Mouse (Mus musculus): ENCODE data around the gene Sox12.

Sox12 gene

GRCm38 (mm10) chr2:152357254-152357653 is 40.6 kb downstream of the Sox12 start:
- no peak for DNase-seq (ENCODE audit: low spot score)

- DNase-seq (ENCODE audit: low spot score) = no peak
Observed at GRCm38 (mm10) chr2:152349842-152350540, 47.9 kb downstream of the Sox12 start.

- no peak for DNase-seq (ENCODE audit: low spot score)
Observed at GRCm38 (mm10) chr2:152349205-152349604, 48.7 kb downstream of the Sox12 start.

GRCm38 (mm10) chr2:152347722-152348121 is 50.1 kb downstream of the Sox12 start:
- no peak for DNase-seq (ENCODE audit: low spot score)

- no peak for DNase-seq (ENCODE audit: low spot score)
Observed at GRCm38 (mm10) chr2:152346776-152347465, 50.9 kb downstream of the Sox12 start.

GRCm38 (mm10) chr2:152345393-152345792 is 52.5 kb downstream of the Sox12 start:
- DNase-seq (ENCODE audit: low spot score) = no peak

- DNase-seq (ENCODE audit: low spot score) = no peak
Observed at GRCm38 (mm10) chr2:152344909-152345308, 53.0 kb downstream of the Sox12 start.

- no peak for DNase-seq (ENCODE audit: low spot score)
Observed at GRCm38 (mm10) chr2:152344361-152344760, 53.5 kb downstream of the Sox12 start.

Data from layer of hippocampus, adult 11-12 months (tissue).